Mouse (Mus musculus): ENCODE data around the gene Arpc4. TPM values are rescaled to one million over a fixed set of nuclear protein-coding genes. Genes with fewer than 3 reads are reported as not detected.

The Arpc4 gene
- 93.9 and 95.9 TPM in 2 replicates for polyA plus RNA-seq (2012; rRNA removed)

GRCm38 (mm10) chr6:113377496-113378385 lies at the start of gene Arpc4, which contains the start of gene Tada3:
Arpc4 (plus strand) TSS chr6:113378115.
Tada3 (minus strand) TSS chr6:113377883.

GRCm38 (mm10) chr6:113343177-113344092 lies 34.5 kb upstream of the Arpc4 start, which contains the start of gene Camk1:
Camk1 (minus strand) TSS chr6:113343984.

GRCm38 (mm10) chr6:113388960-113389359 lies 11.0 kb downstream of the Arpc4 start, which contains the start of gene Ttll3:
Ttll3 (plus strand) TSS chr6:113389260.

GRCm38 (mm10) chr6:113419199-113419587 lies 41.3 kb downstream of the Arpc4 start, which contains the start of gene Rpusd3:
Rpusd3 (minus strand) TSS chr6:113419340.

GRCm38 (mm10) chr6:113435664-113436205 lies 57.8 kb downstream of the Arpc4 start, which contains the start of gene Cidec:
Cidec (minus strand) TSS chr6:113435760.

Other genes starting within 250 kb of the Arpc4 start
- 0.69 and 0.83 TPM in 2 replicates for gene Lhfpl4, start 182.7 kb upstream of the Arpc4 start, polyA plus RNA-seq (2012; rRNA removed)
- gene Mtmr14, start 140.3 kb upstream of the Arpc4 start, polyA plus RNA-seq (2012; rRNA removed): 49.7 and 54.9 TPM in 2 replicates
- not detected in 2 replicates for gene Cpne9, start 95.8 kb upstream of the Arpc4 start, polyA plus RNA-seq (2012; rRNA removed)
- gene Brpf1, start 71.0 kb upstream of the Arpc4 start, polyA plus RNA-seq (2012; rRNA removed): 18.4 and 20.7 TPM in 2 replicates
- gene Ogg1, start 51.1 kb upstream of the Arpc4 start, polyA plus RNA-seq (2012; rRNA removed): 15.0 and 17.0 TPM in 2 replicates
- 51.0 and 52.5 TPM in 2 replicates for gene Camk1, start 34.1 kb upstream of the Arpc4 start, polyA plus RNA-seq (2012; rRNA removed)
- 27.3 and 28.2 TPM in 2 replicates for gene Tada3, start 232 bp upstream of the Arpc4 start, polyA plus RNA-seq (2012; rRNA removed)
- gene Ttll3, start 11.1 kb downstream of the Arpc4 start, polyA plus RNA-seq (2012; rRNA removed): 13.7 and 17.6 TPM in 2 replicates
- gene Rpusd3, start 41.2 kb downstream of the Arpc4 start, polyA plus RNA-seq (2012; rRNA removed): 60.5 and 82.9 TPM in 2 replicates
- 36.2 and 51.7 TPM in 2 replicates for gene Cidec, start 57.6 kb downstream of the Arpc4 start, polyA plus RNA-seq (2012; rRNA removed)
- gene Jagn1, start 64.5 kb downstream of the Arpc4 start, polyA plus RNA-seq (2012; rRNA removed): 40.7 and 52.2 TPM in 2 replicates
- 65.1 and 72.6 TPM in 2 replicates for gene Il17re, start 80.4 kb downstream of the Arpc4 start, polyA plus RNA-seq (2012; rRNA removed)
- gene Il17rc, start 93.3 kb downstream of the Arpc4 start, polyA plus RNA-seq (2012; rRNA removed): 362 and 371 TPM in 2 replicates
- 11.6 and 14.9 TPM in 2 replicates for gene Creld1, start 105.2 kb downstream of the Arpc4 start, polyA plus RNA-seq (2012; rRNA removed)
- gene Prrt3, start 123.8 kb downstream of the Arpc4 start, polyA plus RNA-seq (2012; rRNA removed): 0.12 and 0.23 TPM in 2 replicates
- gene Emc3, start 153.5 kb downstream of the Arpc4 start, polyA plus RNA-seq (2012; rRNA removed): 31.9 TPM in 2 replicates
- gene Fancd2, start 153.6 kb downstream of the Arpc4 start, polyA plus RNA-seq (2012; rRNA removed): 1.5 and 1.8 TPM in 2 replicates
- not detected in 2 replicates for gene Fancd2os, start 222.6 kb downstream of the Arpc4 start, polyA plus RNA-seq (2012; rRNA removed)
- 78.5 and 91.9 TPM in 2 replicates for gene Brk1, start 226.7 kb downstream of the Arpc4 start, polyA plus RNA-seq (2012; rRNA removed)
- 10.7 and 10.9 TPM in 2 replicates for gene Vhl, start 245.8 kb downstream of the Arpc4 start, polyA plus RNA-seq (2012; rRNA removed)